Mouse (Mus musculus) retina, embryonic 14.5 days (tissue): ENCODE measurements around the gene Ctxn1.
A peak's percentile ranks its signal among the peaks of the same experiment; 100 is the strongest.

Experiments
- DNase-seq: peaks from one replicate; pipeline ENCODE4 v3.0.0-alpha.2; 2015; ENCODE audit warnings: low spot score

Gene Ctxn1

DNA sequence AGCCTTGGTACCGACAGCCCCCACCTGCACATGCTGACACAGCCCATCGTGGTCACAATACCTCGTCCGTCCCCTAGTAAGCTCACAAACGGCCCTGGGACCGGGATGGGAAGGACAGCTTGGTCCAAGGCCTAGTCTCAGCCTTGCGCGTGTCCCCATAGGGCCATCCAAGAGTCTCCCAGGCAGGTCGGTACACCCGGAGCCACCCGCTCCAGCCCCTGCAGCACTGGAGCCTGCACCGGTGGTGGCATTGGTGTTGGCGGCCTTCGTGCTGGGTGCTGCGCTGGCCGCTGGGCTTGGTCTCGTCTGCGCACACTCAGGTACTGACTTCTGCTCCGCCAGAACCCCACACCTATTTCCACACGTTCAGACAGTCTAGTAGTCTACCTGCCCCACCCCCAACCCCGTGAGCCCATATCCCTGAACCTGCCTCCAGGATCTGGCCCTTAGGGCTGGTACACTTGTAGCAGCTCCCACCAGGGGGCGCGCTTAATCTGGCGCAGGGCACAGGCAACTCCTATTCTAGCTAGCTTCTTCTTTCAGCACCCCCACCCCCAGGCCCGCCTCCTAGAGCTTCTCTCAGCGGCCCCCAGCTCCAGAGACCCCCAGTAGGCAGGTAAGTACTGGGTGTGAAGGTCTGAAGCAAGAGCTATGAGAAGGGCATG, 8.6 kb downstream of the Ctxn1 start:
- peak; percentile 89 for DNase-seq

DNA sequence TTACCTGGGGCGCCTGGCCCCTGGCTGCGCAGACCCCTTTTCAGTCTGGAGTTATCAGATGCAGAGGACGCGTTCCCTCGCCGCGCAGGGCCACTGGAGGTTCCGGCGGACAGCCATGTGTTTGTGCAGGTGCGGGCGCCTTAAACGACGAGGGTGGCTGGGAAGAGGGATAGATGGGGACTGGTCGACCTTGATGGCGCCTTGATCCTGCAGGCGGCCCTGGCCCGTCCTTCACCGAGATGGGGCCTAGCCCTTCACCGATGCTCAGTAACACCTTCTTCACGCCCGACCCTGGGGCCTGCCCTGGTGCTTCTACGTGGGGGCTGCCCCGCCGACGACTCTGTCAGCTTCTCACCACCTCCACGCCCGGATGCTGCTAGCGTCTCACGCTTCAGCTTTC, 9.9 kb downstream of the Ctxn1 start:
- no peak for DNase-seq

DNA sequence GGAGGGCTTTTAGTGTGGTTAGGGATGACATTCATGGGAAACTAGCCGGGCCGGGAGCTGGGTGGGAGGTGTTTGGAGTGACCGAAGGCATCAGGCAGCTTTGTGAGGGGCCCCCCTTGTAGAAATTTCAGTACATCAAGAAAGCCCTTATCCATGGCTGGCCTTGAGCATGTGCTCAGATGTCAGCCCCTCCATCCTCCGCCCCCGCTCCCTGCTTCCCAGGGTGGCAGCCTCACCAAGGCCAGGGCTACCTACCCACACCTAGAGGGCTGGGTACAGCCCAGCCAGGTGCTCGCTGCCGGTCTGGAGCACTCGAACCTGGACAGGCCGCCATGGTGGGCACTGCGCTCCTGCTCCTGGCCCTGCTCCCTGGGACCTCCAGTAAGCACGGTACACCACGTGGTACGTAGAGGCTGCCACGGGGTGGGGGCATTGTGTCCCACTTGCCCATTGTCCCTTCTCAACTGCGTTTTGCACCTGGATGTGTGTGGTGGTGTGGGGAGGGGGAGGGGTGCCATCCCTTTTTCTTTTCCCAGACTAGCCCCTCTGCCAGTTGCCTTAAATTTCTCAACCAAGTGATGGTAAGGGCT, 11.0 kb downstream of the Ctxn1 start, which contains the start of gene Tgfbr3l:
TSS of gene Tgfbr3l (plus strand) at position 264 of the 590 bp plus-strand sequence.
- no peak for DNase-seq

DNA sequence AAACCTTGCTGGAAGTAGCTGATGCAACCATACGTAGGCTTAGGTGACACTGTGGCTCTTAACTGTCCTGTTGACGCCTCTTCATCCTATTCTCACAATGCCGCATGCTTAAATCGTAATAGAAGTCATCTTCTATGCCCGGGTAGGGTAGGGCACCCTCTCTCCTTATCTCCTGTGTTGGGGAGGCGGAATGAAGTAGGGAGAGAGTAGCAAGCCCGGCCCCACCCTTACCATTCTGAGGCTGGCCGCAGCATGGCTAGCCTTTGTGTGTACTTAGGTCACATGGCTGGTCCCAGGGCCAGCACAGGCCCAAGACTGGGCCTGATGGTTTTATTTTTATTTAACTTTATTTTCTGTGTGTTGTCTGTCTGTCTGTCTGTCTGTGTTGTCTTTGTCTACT, 11.8 kb downstream of the Ctxn1 start:
- DNase-seq: no peak

DNA sequence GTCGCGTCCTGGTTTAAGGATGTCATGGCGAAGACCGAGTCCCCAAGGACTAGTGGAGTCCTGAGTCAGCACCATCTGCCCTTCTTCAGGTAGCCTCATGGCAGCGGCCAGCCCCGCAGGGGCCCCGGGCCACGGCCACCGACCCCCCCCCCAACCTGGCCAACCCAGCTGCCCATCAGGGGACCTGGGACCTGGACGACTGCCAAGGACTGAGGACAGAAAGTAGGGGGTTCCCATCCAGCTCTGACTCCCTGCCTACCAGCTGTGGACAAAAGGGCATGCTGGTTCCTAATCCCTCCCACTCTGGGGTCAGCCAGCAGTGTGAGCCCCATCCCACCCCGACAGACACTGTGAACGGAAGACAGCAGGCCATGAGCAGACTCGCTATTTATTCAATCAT, 13.3 kb downstream of the Ctxn1 start:
- DNase-seq: no peak

DNA sequence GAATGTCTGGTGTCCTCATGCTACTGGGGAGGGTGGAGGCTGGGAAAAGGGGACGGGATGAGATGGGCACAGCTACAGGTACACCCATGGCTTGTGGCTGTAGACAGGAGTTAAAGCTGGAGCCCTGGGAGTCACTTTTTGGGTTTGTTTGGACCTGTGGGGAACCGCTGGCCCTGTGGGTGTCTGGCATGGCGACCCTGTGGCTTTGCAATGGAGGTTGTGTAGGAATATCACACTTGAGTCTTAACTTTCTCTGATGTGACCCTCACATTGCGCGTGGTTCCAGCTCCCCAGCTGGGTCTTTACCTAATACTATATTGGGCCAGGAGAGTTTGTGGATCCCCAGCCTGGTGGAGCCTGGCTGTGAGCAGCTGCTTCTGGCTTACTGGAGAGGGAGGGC, 14.0 kb downstream of the Ctxn1 start:
- no peak for DNase-seq

DNA sequence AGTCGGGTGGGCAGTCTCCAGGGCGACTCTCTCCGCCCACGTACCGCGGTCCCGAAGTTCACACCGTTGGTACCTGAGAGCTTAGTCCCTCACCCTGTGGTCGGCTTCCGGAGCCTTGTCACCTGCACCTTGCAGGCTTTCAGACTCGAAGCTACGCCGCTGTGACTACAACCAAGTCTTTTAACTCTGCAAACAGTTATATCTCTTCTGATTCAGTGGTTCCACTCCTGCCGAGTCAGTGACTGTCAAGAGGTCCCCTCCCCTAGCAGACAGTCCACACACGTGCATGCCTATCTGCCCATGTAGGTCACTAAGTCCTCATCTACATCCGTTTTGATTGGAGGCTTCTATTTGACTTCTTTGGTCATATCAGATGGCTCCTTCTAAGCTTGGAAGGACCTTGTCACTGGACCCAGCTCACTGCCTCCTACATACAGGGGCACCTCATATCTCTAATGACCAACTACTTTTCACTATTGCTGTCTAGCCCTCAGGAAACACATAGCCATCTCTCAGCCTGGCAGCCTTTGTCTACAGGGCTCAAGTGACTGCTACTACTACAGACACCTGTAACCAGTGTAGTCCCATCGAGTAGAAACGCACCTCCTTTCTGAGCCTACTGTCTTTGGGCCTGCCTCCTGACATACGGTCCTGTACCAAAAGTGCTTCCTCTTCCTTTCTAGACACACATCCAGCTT, 19.7 kb downstream of the Ctxn1 start:
- no peak for DNase-seq

DNA sequence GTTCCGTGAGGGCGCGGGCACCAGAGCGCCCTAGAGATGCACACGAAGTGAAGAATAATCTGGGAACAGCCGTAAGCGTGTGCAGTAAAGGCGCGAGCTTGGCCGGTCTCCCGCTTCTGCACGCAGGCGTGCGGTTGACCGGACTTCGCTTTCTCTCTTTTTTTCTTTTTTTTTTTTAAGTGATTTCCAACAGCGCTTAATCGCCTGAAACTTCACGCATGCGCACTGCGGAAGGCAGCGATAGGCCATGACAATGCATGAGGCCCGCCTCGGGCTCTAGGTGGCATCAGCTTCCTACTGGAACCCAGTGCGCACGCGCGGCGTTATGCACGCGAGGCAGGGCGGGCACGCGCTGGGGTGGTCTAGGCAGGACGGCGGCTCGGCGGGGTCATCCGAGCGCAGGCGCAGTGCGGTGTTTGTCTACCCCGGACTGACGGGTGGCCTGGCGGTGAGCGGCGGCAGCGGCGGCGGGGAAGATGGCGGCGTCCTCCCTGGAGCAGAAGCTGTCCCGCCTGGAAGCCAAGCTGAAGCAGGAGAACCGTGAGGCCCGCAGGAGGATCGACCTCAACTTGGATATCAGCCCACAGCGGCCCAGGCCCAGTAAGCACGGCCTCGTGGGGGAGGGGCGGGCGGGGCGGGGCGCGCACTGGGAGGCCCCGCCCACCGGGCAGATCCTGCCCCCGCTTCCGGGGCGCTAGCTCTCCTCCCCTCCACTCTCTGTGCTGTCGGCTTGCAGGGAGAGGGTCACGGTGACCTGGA, 20.5 kb downstream of the Ctxn1 start, which contains the start of the genes Map2k7 and Gm49320:
TSS of gene Map2k7 (plus strand) at position 307 of the 759 bp plus-strand sequence.
TSS of gene Gm49320 (plus strand) at position 432 of the 759 bp plus-strand sequence.
- peak; percentile 100 for DNase-seq

DNA sequence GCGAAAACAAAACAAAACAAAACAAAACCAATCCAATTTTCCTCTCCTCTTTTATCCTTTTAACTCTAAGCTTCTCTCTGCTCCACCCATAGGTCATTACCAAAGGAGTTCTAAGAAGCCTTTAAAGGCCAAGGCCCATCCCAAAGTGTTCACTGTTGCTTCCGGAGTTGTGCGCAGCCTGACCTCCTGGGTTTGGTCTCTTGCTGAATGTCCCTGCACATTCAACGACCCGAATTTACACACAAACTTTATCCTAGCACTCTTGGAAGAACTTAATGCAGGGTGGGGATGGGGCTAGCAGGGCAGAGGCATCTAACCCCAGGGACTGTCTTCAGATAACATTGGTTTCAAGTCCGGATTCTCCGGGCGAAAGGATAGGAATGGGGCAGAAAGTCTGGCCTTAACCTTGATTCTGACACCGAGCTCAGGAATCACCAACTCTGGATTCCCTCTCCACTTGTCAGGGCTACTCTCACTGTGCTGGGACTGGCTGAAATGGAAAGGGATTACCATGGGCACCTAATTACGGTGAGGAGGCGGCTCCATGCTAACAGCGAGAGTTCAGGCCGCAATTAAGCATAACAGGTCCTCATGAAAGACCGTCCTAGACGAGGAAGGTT, 21.1 kb downstream of the Ctxn1 start:
- DNase-seq: no peak

DNA sequence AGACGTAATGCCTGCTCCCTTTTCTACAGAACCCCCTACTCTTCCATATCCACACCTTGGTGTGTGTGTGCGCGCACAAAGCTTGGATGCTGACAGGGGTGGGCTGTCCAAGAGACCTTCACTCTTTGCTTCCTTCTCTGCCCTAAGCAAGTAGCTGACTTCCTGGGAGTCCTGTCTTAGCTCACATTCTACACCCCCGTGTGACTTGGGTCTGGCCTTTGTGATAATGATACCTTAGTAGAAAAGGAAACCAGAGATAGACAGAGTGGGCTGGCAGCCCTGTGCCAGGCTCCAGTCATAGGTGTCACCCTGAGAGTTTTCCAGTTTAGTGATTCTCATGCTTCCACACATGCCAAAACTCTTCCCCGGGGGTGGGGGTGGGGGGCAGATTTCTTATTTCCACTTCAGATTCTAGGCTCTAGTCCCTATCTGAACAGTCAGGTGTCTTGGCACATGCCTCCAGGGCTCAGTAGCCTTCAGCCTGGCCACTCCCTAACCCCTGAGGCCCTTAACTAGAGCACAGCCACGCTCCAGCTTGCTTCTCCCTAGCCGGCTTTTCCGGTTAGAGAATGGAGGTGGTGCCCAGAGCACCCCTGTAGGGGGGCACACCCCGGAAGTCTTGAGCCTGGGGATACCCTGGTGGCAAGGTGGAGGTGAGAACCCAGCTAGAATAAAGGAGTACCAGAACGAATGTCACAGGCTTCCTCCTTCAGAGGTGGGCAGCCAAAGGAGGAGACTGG, 28.3 kb downstream of the Ctxn1 start:
- DNase-seq: no peak

DNA sequence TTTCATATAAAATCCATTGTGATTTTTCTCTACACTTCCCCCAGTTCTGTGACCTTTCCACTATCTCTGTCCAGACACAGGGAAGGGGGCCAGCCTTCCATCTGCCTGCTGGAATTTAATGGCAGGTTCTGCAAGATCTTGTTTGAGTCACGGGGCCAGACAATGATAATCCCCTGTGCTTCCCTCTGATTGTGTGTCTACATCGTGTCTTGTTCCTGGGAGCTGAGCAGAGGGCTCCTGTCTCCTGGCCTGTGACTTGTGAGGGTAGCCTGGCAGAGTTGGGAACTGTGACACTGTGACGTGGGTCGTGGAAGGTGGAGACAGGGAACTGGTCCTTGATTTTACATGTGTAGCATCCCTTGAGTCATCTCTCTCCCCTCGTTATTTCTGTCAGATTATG, 29.3 kb downstream of the Ctxn1 start:
- DNase-seq: no peak

DNA sequence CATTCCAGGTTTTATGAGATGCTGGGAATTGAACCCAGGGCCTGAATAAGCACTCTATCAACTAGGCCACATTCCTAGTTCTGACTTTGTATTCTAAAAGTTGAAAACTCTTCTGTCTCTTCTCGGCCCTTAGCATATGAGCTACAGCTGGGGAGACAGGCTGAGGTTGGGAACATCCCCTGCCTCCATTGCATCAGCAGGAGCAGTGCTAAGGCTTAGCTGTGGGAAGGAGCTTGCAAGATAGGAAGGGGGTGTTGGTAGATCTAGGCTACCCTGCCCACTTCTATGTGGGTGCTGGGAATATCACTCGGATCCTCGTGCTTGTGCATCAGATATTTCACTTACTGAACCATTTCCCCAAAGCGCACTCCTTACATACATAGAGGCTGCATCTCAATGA, 31.2 kb downstream of the Ctxn1 start:
- no peak for DNase-seq

DNA sequence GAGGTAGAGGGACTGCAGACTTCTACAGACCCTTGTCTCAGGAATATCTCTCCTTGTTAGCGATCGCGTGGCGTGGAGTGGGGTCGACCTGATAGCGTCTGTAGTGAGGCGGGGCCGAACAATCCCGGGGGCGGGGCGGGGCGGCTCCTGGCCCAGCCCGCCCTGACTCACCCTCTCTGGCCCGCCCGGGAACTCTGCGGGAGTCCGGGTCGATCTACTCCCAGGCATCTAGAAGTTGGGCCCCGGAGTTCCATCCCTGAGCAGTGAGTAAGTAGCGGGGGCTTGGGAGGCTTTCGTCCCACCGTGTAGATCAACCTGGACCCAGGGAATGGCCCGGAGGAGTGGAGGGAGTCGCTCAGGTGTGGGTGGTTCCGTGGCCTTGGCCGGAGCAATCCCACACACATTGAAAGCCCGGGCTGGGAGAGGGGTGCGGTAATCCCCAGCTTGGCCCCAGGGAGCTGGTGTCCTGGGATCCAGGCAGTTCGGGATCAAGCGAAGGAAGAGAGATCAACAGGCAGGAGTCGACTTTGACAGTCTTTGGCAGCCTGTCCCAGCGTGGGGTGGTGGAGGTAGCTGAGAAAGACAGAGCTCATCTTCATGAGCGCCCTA, 32.2 kb downstream of the Ctxn1 start, which contains the start of gene Lrrc8e:
TSS of gene Lrrc8e (plus strand) at position 89 of the 609 bp plus-strand sequence.
- DNase-seq: no peak

DNA sequence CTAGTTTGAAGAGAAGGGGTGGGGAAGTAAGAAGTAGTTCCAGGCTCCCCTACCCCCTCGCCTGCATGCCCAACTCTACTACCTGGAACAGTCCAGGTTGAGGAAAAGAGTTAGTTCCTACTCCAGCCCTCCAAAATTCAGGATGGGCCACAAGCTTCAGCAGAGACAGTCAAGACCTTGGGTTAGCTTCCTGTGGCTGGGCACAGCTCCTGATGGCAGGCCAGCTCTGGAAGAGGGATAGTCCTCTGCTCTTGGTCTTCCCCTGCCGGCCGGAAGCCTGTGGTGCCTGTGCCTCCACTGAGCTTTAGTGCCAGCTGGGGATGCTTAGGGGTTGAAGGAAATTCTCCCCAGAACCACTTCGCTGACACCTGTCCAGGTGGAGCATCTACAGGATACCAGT, 32.8 kb downstream of the Ctxn1 start:
- no peak for DNase-seq

DNA sequence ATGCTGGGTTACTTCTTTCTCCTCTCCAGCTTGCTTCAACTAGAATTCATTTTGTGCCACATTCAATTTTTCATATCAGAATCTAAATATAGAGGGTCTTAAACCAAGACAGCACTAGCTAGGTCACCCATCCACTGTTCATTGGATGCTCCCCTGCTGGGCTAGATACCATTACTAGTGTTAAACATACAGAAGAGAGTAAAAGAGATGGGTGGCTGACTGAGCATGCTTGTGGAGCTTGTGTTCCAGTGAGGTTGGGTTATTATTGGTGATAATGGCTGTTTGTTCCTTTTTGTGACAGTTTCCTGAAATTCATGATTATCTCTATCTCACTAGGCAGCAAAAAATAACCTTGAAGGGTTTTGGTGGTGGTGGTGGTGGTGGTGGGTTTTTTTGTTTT, 37.0 kb downstream of the Ctxn1 start:
- DNase-seq: no peak

DNA sequence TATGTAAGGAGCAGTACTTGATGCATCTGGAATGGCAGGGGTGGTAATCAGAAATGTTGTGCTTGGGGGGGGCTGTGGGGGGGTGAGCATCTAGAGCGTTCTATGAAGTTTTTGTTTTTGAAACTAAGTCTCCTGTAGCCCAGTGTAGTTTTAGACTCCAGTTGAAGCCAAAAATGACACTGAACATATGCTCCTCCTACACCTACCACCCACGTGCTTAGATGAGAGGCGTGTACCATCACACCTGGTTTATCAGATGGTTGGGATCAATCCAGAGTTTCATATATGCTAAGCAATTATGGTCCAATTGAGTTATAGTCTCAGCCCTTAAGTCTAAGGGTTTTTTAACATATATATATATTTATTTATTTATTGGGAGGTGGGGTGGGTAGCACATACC, 39.5 kb downstream of the Ctxn1 start:
- DNase-seq: no peak

DNA sequence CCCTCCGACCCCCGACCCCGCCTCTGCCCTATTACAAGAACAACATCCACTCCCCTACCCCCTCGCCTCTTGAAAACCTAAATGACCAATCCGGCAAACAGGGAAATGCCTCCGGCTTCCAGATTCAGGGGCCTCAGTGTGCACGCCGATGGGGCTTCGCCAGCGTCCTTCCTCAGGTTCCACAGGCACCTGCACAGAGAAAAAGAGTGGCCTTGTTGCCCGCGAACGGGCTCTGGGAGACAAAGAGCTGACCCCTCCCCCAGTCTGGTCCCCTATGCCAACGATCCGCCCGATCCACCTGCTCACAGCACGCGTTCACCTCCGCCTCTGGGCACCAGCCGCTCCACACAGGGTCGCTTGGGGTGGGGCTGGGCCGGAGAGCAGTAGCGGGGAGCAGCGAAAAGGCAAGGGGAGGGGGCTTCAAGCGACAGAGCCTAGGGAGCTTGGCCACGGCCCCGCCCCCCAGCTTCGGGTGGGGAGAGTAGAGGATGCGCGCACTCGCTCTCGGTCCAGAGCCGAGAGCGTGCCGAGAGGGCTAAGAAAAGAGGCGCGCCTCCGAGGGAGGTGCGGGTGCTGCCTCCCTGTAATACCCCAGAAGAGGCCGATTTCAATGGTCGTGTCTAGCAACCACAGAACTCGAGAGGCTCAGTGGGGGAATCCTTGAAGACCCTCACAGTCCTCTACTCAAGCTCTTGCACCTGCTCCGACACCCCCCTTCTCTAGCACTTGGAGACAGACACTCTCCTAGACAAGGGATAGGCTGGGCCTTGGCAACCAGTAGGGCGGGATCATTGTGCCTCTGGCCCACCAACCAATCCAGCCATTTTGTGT, 42.1 kb downstream of the Ctxn1 start, which contains the start of gene Prr36:
TSS of gene Prr36 (minus strand) at position 669 of the 831 bp plus-strand sequence.
- DNase-seq: peak; percentile 84

DNA sequence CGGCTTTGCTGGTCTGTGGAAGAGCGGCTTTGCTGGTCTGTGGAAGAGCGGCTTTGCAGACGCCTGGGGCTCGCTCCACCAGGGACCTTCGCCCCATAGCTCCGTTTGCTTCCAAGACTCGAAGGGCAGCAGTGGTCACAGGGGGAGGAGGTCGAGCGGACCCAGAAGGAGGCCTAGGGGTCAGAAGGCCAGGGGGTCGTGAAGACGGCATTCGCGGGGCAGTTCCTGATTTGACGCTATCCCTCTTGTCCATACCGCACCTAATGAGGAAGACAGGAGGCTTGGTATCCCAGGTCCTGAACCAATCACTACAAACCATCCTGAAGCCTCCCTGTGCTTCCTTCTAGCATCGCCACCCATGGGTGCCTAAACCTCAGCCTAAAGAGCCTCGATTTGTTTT, 42.8 kb downstream of the Ctxn1 start:
- DNase-seq: peak; percentile 17
